Mouse (Mus musculus) splenic B cell, adult 2 months (primary cell): Measurements from ENCODE around the gene Prune2.
A peak's percentile ranks its signal among the peaks of the same experiment; 100 is the strongest.

Experiments used
- DNase-seq: peaks from one replicate; pipeline ENCODE4 v3.0.0-alpha.2; 2011; ENCODE audit warnings: low read depth, low spot score
- H3K27me3 ChIP-seq: 2 replicates; pipeline ENCODE4 v1.6.1; 2012; ENCODE audit warnings: mild to moderate bottlenecking, low read length, moderate library complexity, mixed read lengths; ENCODE audit not compliant: control insufficient read depth, poor library complexity, insufficient read depth, severe bottlenecking
- H3K36me3 ChIP-seq: 2 replicates; pipeline ENCODE4 v1.6.1; 2012; ENCODE audit warnings: mild to moderate bottlenecking, low read length, moderate library complexity, mixed read lengths; ENCODE audit not compliant: control insufficient read depth, poor library complexity, insufficient read depth, severe bottlenecking

The Prune2 gene

DNA sequence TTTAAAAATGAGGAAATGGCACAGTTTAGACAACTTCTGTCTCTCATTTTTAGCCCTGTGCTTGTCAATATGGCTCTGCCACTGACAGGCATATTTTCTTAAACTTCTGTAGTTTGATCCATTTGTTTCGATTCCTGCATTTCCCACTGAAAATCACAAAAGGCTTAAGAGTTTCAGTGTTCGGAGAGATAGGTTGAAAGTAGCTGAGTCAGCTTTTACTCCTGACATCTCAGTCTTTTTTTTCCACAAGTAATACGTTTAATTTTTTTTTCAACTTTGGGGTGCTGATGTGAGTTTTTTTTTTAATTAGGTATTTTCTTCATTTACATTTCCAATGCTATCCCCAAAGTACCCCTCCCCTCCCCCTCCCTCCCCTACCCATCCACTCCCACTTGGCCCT lies 174.6 kb downstream of the Prune2 start:
- DNase-seq = no peak
- Histone ChIP-seq H3K36me3 (no peaks in the 10 kb centered on the region), H3K27me3 (no peaks in the 10 kb centered on the region)

GRCm38 (mm10) chr19:17136677-17137460 lies 181.0 kb downstream of the Prune2 start:
- H3K36me3 ChIP-seq = no peaks in the 10 kb centered on the region
- no peaks in the 10 kb centered on the region for H3K27me3 ChIP-seq
- DNase-seq = peak; percentile 22

GRCm38 (mm10) chr19:17137656-17138055 lies 181.7 kb downstream of the Prune2 start:
- DNase-seq = no peak
- Histone ChIP-seq H3K27me3 (no peaks in the 10 kb centered on the region), H3K36me3 (no peaks in the 10 kb centered on the region)

GRCm38 (mm10) chr19:17138144-17138915 lies 182.4 kb downstream of the Prune2 start:
- no peaks in the 10 kb centered on the region for H3K27me3 ChIP-seq
- no peak for DNase-seq
- no peaks in the 10 kb centered on the region for H3K36me3 ChIP-seq

DNA sequence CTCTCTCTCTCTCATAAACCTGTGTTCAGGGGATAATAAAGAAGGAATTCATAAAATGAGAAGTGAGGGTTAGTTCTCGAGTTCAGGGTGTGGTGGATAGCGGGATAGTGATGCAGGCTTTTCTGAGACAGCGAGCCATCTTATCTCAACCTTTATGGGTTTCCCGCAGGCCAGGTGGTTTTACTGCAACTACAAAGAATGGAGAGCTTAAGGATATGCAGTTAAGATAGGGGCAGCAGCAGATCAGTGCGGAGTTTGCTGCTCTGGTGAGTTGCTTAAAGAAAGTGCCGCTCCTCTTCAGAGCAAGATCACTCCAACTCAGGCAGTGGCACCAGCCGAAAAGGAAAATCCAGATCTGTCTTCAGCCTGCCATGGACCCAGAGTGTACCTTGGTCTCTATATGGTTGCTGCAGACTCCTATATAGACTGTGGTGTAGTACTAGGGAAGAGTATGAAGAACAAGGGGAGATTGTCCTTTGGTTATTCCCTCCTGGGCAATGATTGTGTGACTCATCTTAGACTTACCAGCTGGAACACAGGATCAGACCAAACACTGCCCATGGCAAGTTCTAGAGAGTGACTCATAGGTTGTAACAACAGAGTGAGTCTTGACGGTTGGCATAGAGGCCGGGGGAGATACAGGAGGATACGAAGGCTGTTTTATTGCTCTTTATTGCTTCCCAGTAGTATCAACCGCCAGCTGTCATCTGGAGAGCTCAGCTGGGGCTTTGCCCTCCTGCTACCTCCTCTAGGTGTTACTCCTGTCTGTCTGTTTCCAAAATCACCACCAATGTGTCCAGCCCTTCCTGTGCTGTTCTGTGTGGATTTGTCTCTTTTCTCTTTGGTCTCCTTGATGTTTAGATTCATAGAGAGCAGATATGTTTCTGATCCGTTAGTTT lies 184.3 kb downstream of the Prune2 start:
- no peaks in the 10 kb centered on the region for H3K27me3 ChIP-seq
- H3K36me3 ChIP-seq = no peaks in the 10 kb centered on the region
- DNase-seq = no peak

- Histone ChIP-seq H3K36me3 (no peaks in the 10 kb centered on the region), H3K27me3 (no peaks in the 10 kb centered on the region)
- no peak for DNase-seq
These were observed 187.3 kb downstream of the Prune2 start for GRCm38 (mm10) chr19:17143245-17143644.

- Histone ChIP-seq H3K36me3 (no peaks in the 10 kb centered on the region), H3K27me3 (no peaks in the 10 kb centered on the region)
- DNase-seq = no peak
These were observed 188.3 kb downstream of the Prune2 start for GRCm38 (mm10) chr19:17144205-17144604.

GRCm38 (mm10) chr19:17150064-17150463 lies 194.1 kb downstream of the Prune2 start:
- no peaks in the 10 kb centered on the region for H3K27me3 ChIP-seq
- no peak for DNase-seq

GRCm38 (mm10) chr19:17151781-17152180 lies 195.9 kb downstream of the Prune2 start:
- Histone ChIP-seq H3K27me3 (no peaks in the 10 kb centered on the region), H3K36me3 (no peaks in the 10 kb centered on the region)
- DNase-seq = no peak

More at GRCm38 (mm10) chr19:17150064-17150463, 194.1 kb downstream of the Prune2 start:
- H3K36me3 ChIP-seq = no peaks in the 10 kb centered on the region

GRCm38 (mm10) chr19:17152461-17152860 lies 196.5 kb downstream of the Prune2 start:
- no peaks in the 10 kb centered on the region for H3K36me3 ChIP-seq
- no peaks in the 10 kb centered on the region for H3K27me3 ChIP-seq
- no peak for DNase-seq

DNA sequence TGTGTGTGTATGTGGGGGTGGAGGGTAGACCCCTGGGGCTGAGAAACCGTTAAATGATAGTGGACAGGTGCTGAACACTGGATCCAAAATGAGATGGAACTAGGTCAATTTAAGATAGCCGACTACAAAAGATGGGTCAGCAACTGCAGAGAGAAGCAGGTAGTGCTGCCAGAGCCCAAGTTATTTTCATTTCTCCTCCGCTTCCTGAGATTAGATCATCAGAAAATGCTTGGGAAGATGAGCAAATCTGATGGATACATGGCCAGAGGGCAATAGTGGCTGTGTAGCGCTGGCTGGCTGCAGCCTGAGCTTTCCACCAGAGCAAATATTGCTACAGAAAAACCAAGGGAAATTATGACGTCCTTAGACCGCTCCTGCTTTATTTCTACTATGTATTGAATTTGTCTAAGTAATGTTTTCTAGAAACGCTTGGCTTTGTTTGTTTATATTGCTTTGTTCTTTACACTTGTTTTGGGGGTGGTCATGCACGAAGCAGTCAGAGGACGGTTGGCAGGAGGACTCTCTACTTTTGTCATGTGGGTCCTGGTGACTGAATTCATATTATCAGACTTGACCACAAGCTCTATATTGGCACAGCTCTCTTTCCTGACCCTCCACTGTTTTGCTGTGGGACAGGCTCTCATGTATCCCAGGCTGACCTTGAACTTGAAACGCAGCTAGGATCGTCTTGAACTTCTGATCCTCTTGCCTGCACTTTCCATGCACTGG lies 198.2 kb downstream of the Prune2 start:
- H3K27me3 ChIP-seq = no peaks in the 10 kb centered on the region
- DNase-seq = no peak
- no peaks in the 10 kb centered on the region for H3K36me3 ChIP-seq

DNA sequence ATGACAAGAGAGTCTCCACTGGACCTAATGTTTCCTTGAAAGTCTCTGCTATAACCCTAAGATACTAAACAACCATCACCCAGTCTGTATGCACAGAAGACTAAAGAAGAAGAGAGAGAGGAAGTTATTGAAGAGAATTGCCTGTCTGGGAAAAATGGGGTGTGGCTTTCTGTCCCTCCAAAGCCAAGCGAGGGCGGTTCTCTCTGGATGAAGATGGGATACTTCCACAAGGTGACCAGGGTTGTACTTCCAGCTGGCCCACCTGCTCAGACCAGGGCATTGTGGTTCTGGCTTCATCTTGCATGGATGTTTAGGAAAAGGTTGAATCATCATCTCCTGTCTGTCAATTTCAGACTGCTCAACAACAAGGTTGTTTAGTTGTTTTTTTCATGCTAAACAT lies 199.3 kb downstream of the Prune2 start:
- H3K27me3 ChIP-seq = no peaks in the 10 kb centered on the region
- no peaks in the 10 kb centered on the region for H3K36me3 ChIP-seq
- no peak for DNase-seq

DNA sequence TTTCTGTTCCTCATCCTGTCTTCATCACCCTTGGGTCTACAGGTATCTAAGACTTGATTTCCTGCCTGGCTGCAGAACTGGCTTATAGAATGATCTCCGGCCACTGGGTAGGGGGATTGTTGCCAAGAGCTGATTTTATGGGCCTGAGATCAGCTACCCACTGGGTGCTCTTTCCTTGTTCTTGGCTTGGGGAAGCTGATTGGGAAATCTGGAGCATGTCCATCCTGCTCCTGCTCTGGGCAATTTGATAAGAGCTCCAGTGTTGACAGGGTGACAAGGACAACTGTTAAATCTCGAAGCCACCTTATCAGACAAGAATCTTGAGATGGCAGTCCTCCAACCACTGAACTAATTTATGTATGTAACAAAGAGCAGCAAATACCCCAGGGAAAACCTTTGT lies 203.8 kb downstream of the Prune2 start:
- Histone ChIP-seq H3K27me3 (no peaks in the 10 kb centered on the region), H3K36me3 (no peaks in the 10 kb centered on the region)
- DNase-seq = no peak

DNA sequence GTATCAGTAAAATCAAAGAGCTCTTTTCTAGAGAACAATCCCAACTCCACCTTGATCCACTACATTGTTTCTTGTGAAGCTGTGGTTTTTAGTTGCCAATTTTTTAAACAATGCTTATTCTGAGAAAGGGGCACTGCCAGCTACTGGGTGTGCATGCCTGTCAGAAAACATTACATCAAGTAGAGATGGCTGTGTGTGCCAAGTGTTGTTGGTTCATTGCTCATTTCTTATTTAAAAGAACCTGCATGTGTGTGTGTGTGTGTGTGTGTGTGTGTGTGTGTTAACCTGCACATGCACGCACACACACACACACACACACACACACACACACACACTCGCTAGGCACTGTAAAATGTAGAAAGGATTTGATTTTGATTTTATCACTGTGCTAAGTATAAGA lies 204.3 kb downstream of the Prune2 start:
- H3K27me3 ChIP-seq = no peaks in the 10 kb centered on the region
- no peaks in the 10 kb centered on the region for H3K36me3 ChIP-seq
- DNase-seq = no peak
